Mouse (Mus musculus): ENCODE results near the gene Tmem88.

- no peak for TF ChIP-seq CTCF (IDR thresholded peaks at IDR 0.05; ENCODE audit: low read depth, low read length)
- no peak for TF ChIP-seq POLR2A (IDR thresholded peaks at IDR 0.05; ENCODE audit: extremely low read depth, insufficient read depth, low read length)
Observed at GRCm38 (mm10) chr11:69447299-69447698, 49.3 kb upstream of the Tmem88 start.
